Mouse (Mus musculus): ENCODE data around the gene Omg. TPM values are rescaled to one million over a fixed set of nuclear protein-coding genes. Genes with fewer than 3 reads are reported as not detected.

Gene Omg
- total RNA-seq, 2 experiments from 2014 or later: not detected

DNA sequence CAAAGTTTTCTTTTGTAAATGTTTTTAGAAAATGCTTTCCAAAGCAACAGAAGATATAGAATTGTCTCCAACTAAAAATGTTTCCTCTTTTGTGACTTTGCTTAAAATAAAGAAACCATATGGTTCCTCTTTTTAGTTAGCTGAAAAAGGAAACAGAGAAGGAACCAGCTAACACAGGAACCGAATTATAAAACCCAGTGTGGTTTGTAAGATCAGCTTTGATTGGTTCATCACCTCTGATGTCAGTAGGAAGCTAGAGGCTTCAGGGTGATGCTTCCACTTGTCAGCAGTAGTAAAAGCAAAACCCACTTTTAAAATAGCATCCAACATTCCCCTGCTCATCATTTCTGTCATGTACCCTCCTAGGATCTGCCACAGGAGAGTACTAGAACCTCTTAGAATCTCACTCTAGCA lies 16.0 kb upstream of the Omg start:
- ATAC-seq (replicated peaks; ENCODE audit: low FRiP score, poor library complexity, severe bottlenecking): no peak

DNA sequence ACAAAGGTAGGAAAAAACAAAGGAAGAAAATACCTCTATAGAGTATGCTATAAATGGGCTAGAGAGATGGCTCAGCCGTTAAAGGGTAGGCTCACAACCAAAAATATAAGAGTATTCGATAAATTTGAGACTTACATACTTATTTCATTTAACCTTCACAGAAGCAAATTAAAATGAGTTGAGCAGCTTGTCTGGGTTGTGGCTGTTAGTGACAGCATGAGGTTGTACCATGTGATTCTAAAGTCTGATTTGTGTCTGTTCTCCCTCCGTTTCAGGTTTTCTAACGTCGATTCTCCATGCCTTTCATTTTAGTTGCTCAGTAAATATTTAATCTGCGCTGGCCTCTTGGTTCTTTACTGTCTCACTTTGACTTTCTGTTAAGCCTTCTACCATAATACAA lies 15.4 kb upstream of the Omg start:
- no peak for ATAC-seq (replicated peaks; ENCODE audit: low FRiP score, poor library complexity, severe bottlenecking)

DNA sequence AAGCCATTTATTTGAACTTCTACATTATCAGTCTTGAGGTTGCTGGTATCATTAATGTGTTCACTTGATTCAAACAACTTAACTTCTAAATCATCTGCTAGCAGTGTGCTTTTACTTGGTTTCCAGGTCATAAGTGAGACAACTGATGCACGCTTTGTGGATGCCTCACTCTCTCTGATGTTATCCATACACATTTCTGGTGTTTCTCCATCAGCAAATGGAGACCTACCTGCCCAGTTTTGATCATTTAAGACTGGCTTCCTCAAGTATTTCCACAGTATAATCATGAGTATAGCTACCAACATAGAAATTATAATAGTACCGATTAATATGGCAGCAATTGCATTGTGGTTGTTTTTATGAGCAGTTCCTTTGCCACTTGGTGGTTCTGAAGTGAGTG lies 11.9 kb upstream of the Omg start:
- no peak for ATAC-seq (replicated peaks; ENCODE audit: low FRiP score, poor library complexity, severe bottlenecking)

DNA sequence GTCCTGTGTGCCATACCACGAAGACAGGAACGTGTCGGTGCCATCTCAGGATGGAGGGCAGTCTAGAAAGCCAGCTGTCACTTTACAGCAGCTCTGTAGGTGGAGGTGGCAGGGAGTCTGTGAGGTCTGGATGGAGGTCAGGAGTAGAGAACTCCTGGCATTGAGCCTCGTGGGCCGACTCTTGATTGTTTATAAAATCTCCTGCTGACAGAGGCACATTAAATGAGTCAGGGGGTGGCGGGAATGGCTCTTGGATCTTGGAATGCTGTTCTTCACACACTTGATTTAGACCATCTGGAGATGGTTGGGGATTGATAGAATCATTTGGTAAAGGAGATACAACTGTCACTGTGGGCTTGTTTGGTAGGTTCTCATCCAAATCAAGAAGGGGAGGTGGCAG lies 11.4 kb upstream of the Omg start:
- ATAC-seq (replicated peaks; ENCODE audit: low FRiP score, poor library complexity, severe bottlenecking): no peak

DNA sequence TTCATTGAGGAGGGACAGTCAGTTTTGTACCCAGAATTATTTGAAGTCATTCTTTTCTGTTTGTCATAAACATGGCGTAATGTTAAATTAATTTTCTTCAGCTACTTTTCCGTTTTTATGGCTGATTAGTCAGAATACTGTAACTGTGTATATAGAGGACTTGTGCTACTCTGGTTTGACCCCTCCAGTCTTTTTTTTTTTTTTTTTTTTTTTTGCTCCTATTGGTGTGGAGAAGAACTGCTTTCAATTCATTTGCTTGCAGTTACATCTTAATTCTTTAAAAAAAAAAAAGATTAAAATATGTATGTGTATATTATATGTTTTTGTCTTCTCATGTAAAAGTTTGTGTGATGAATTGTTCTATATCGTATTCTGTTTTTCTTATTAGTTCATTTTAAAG lies 8.1 kb upstream of the Omg start:
- ATAC-seq (replicated peaks; ENCODE audit: low FRiP score, poor library complexity, severe bottlenecking): no peak

DNA sequence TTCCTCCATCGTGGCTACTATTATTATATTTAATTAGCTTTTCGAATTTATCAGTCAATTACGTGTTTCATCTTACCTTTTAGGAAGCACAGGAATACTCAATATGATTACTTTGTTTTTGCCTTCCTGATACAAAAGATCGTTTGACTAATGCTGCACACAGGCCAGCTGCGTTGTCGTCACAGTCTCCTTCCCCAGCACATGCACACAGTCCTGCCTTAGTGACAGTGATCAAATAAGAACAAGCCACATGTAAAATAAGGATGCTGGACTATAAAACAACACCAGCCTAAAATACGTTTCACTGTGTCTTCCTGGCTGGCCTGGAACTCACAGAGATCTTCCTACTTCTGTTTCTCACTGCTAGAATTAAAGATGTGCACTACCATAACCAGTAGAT lies 622 bp upstream of the Omg start:
- ATAC-seq (replicated peaks; ENCODE audit: low FRiP score, poor library complexity, severe bottlenecking): no peak

DNA sequence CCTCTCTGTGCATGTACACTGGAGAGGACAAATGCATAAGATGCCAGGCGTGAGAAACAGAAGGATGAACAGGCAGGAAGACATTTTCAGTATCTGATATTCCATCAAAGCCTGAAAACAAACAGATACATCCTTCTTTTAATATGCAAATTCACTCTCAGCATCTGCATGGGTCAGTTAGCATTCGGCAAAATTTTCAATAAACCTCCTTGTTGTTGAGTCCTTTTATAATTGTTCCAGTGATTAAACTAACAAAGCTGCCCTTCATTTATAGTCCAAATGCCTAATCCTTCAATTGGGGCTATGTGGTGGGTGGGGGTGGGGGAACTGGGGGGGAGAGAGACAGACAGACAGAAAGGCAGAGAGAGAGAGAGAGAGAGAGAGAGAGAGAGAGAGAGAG lies 967 bp downstream of the Omg start:
- no peak for ATAC-seq (replicated peaks; ENCODE audit: low FRiP score, poor library complexity, severe bottlenecking)

DNA sequence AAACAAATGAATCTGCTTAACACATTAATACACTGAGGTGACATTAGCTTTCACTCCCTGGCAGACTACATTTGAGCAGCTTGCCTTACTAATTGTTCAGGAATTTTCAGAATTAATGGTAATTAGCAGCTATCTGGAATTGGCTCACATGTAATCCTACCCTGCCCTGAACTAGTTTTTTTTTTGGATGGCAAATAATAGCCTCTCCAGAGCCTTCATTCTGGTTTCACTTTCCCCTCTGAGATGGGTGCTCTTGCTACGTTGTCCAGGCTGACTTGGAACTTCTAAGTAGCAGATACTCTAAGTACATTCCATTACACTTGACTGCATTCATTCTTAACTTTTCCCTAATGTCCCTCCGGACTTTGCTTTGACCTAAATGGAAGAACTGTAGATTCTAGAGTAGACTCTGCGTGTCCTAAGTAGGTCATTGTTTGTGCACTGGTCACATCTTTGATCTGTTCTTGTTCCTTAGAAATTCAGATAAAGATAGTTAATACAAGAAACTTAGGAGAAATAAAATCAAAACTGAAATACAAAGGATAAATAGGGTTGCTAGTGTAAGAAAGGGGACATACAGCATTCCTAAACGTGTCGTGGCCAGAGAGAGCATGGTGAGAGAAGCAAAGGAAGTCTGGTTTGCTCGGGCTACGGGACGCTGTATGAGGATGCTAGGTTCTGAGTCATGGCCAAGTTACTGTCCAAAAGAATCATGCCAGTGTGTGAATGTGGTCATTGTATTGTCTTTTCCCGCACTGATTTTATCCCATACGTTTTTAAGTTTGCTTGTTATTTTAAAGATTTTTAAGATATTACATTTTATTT lies 8.7 kb downstream of the Omg start:
- ATAC-seq (replicated peaks; ENCODE audit: low FRiP score, poor library complexity, severe bottlenecking): no peak

DNA sequence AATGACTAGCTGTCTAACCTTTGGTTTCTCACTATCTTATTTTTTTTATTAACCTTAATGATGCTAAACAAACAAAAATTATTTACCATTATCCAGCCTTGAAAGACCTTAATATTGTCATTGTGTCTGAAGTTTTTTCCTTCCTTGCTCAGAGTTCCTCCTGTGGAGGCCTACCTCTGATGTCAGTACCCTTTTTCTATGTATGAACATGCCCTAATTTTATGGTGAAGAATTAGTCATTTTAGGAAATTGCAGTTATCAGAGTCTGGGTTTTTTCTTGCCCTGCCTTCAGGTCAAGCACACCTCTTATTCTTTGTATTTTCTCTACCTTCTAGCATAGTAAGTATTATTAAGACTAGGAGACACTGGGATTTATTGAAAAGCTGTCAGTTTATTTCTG lies 19.2 kb downstream of the Omg start:
- ATAC-seq (replicated peaks; ENCODE audit: low FRiP score, poor library complexity, severe bottlenecking): no peak

DNA sequence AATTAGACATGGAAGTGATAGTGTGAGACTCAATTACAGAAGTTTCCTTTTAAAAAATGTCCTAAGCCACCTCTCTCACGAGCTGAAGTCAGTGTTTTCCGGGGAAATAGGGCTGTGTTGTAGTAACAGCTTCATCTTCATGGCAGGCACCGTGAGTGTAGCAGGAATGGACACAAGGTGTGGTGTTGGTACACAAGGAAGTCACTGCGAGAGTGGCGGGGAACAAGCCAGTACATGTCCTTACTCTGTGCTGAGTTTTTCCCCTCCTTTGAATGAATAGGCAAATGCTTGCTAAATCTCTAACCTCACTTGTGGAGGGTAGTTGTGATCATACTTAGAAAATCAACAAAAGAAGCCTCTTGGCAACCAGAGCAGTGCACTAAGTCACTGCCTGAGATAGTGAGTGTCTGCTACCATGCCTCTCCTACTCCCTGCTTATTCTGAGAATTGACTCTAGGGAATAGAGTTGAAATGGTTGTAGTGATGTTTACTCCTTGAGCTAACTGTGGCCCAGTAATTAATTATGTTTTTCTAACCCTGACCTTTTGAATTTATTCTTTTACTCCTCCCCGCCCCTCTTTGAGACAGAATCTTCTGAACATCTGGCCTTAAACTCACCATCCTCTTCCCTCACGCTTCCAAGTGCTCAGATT lies 19.9 kb downstream of the Omg start:
- ATAC-seq (replicated peaks; ENCODE audit: low FRiP score, poor library complexity, severe bottlenecking): no peak

DNA sequence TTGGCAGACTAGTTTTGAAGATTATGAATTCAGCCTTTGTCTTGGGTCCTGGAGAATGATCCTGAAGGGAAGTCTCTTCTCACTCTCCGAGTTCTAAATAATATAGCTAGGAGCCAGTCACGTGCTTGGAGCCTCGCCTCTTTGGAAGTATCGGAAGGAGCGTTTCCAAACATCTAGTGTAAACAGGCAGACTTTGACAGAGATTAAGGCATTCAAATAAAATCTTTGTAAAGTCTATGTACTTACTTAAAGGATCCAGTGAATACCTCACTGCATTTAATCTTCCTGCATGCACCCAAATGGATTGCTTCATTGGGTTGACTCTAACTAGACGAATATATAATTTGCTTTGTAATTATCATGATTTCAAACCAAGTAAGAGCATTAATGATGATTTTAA lies 20.5 kb downstream of the Omg start:
- no peak for ATAC-seq (replicated peaks; ENCODE audit: low FRiP score, poor library complexity, severe bottlenecking)

DNA sequence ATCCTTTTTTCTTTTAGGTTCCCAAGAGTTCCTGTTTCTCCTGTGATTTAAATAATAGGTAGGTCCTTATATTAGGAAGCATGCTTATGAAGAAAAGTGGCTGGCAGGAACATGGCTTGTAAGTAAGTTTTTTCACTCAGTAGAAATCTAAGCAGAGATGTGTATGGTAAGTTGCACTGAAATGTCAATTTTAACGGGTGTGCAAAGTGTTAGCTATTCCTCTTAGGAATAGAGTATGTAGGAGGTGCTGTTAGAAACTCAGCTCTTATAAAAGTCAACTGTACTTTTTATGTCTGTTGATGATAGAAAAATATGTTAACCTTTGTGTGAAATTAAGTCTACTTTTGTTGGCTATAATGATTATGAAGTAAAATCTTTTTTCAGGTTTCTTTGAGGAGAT lies 35.8 kb downstream of the Omg start:
- no peak for ATAC-seq (replicated peaks; ENCODE audit: low FRiP score, poor library complexity, severe bottlenecking)

DNA sequence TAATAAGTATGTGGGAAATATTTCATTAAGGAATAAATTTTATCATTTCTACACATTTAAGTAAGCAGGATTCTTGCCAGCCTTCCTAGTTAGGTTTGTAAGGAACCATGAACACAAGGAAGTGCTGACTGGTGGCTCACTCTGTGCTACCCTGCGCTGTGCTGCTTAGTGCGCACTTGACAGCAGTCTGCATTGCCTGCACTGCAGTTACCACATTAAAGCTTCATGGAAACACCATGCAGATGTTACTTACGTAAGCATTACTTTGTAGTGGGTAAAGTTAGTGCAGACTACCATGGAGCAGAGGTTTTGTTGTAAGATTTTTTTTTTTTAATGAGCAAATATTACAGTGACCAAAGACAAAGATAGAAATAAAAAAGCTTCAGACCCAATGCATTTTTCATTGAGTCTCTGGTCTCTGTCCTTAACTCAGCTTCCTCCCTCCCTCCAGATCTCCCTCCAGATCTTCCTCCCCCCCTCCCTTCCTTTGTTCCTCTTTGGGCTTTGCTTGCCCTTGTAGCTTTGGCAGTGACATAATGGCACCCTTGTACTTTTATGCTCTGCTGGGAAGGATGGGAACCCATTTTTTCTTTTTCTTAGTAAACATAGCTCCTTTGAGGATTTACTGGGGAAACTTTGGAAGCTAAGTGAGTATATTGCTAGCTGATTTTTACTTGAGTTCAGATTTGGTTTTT lies 43.0 kb downstream of the Omg start:
- ATAC-seq (replicated peaks; ENCODE audit: low FRiP score, poor library complexity, severe bottlenecking): no peak

DNA sequence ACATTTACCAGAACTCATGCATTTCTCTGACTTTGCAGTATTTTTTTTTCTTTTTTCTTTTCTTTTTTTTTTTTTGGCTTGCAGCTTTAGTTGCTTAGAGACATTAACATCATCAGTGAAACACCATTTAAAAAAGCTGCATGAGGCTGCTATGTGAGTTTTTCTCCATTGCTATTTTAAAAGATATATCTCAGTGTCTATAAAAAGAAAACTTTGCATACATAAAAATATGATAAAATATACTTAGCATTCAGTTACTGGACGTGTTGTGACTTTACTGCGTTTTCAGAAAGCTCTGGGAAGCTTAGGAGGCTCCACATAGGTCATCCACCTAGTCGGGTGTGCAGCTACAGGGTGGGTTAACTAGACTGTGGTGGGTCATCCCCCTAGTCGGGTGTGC lies 44.0 kb downstream of the Omg start:
- ATAC-seq (replicated peaks; ENCODE audit: low FRiP score, poor library complexity, severe bottlenecking): no peak

DNA sequence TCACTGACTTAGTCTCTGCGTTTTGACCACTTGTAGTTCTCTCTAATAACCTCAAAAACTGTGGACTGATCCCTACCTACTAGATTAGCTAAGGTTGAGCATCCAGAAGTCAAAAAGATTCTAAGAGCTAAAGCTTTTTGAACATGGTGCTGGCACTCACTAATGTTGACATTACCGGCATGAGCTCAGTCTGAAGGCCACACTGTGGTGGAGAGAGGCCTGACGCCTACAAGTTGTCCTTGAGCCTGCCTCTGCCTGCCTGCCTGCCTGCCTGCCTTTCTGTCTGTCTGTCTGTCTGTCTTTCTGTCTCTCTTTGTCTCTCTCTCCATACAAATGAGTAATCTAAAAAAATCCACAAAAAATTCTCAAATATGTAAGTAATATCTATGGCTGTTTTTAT lies 46.0 kb downstream of the Omg start:
- ATAC-seq (replicated peaks; ENCODE audit: low FRiP score, poor library complexity, severe bottlenecking): no peak

DNA sequence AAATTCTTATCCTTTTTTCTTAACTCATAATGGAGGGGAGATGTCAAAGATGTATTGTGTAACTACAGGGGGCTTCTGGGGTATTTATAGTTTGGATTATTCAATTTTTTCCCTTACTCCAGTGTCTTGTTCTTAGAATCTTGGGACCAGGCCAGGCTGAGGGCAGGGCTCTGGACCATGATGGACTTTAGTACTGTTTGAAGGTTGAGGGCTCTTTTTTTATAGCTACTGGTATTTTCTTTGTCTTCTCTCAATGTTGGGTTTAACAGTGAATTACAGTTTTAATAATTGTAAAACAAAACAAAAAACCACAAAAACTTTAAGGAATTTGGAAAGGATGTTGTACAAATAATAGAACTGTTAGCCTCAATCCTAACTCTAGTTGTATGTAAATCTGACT lies 50.9 kb downstream of the Omg start:
- no peak for ATAC-seq (replicated peaks; ENCODE audit: low FRiP score, poor library complexity, severe bottlenecking)

Other genes starting within 250 kb of the Omg start
- 60.4 and 62.7 TPM in 2 replicates for gene Wsb1, start 249.4 kb downstream of the Omg start, total RNA-seq (2015; ENCODE audit: low replicate concordance)
- gene Wsb1, start 249.4 kb downstream of the Omg start, total RNA-seq (2017; ENCODE audit: low replicate concordance): 29.4 and 45.1 TPM in 2 replicates
- not detected in 2 replicates for gene Gm9964, start 207.2 kb downstream of the Omg start, total RNA-seq (2015; ENCODE audit: low replicate concordance)
- not detected in 2 replicates for gene Gm9964, start 207.2 kb downstream of the Omg start, total RNA-seq (2017; ENCODE audit: low replicate concordance)
- 6.3 and 9.7 TPM in 2 replicates for gene Nf1, start 164.4 kb downstream of the Omg start, total RNA-seq (2015; ENCODE audit: low replicate concordance)
- gene Nf1, start 164.4 kb downstream of the Omg start, total RNA-seq (2017; ENCODE audit: low replicate concordance): 3.6 and 5.7 TPM in 2 replicates
- gene Evi2b, start 19.7 kb upstream of the Omg start, total RNA-seq (2015; ENCODE audit: low replicate concordance): 63.3 and 115 TPM in 2 replicates
- gene Evi2b, start 19.7 kb upstream of the Omg start, total RNA-seq (2017; ENCODE audit: low replicate concordance): 12.8 and 18.7 TPM in 2 replicates
- gene Evi2, start 26.5 kb upstream of the Omg start, total RNA-seq (2015; ENCODE audit: low replicate concordance): 5.8 and 30.2 TPM in 2 replicates
- 1.3 and 4.7 TPM in 2 replicates for gene Evi2, start 26.5 kb upstream of the Omg start, total RNA-seq (2017; ENCODE audit: low replicate concordance)
- gene Evi2a, start 26.5 kb upstream of the Omg start, total RNA-seq (2015; ENCODE audit: low replicate concordance): 10.8 and 34.8 TPM in 2 replicates
- gene Evi2a, start 26.5 kb upstream of the Omg start, total RNA-seq (2017; ENCODE audit: low replicate concordance): 11.3 and 16.3 TPM in 2 replicates
- gene Rab11fip4, start 87.1 kb upstream of the Omg start, total RNA-seq (2015; ENCODE audit: low replicate concordance): 0.36 and 0.42 TPM in 2 replicates
- 0.23 and 0.51 TPM in 2 replicates for gene Rab11fip4, start 87.1 kb upstream of the Omg start, total RNA-seq (2017; ENCODE audit: low replicate concordance)